Mouse (Mus musculus): ENCODE data around the gene Sae1. TPM values are rescaled to one million over a fixed set of nuclear protein-coding genes. Genes with fewer than 3 reads are reported as not detected.

Gene Sae1
- total RNA-seq, 2 experiments from 2014 or later: 30.0 to 37.9 TPM

Other genes starting within 250 kb of the Sae1 start
- gene Meis3, start 212.7 kb downstream of the Sae1 start, total RNA-seq (2021): 1 to 10 TPM; 2.5 to 3.1 TPM
- 1 to 10 TPM; 4.2 to 4.6 TPM for gene Dhx34, start 165.8 kb downstream of the Sae1 start, total RNA-seq (2021)
- gene C5ar2, start 143.7 kb downstream of the Sae1 start, total RNA-seq (2021): under 1 TPM; 0.20 to 0.27 TPM
- 1 to 10 TPM; 2.6 to 3.1 TPM for gene C5ar1, start 128.3 kb downstream of the Sae1 start, total RNA-seq (2021)
- 10 to 100 TPM; 11.1 to 12.4 TPM for gene Inafm1, start 114.2 kb downstream of the Sae1 start, total RNA-seq (2021)
- 10 to 100 TPM; 30.1 to 32.8 TPM for gene Ccdc9, start 101.0 kb downstream of the Sae1 start, total RNA-seq (2021)
- 1 to 10 TPM; 3.6 to 5.1 TPM for gene Bbc3, start 79.4 kb downstream of the Sae1 start, total RNA-seq (2021)
- gene Zc3h4, start 13.1 kb upstream of the Sae1 start, total RNA-seq (2021): 10 to 100 TPM; 27.9 to 28.5 TPM
- 10 to 100 TPM; 23.2 to 28.7 TPM for gene Tmem160, start 65.0 kb upstream of the Sae1 start, total RNA-seq (2021)
- not detected for gene Npas1, start 89.9 kb upstream of the Sae1 start, total RNA-seq (2021)
- gene Arhgap35, start 227.2 kb upstream of the Sae1 start, total RNA-seq (2021): 10 to 100 TPM; 18.8 to 23.1 TPM

Measured in gastrocnemius, postnatal 14 days (tissue).